Mouse (Mus musculus): ENCODE data around the gene Tor1b. TPM values are rescaled to one million over a fixed set of nuclear protein-coding genes. Genes with fewer than 3 reads are reported as not detected.

Gene Tor1b
- polyA plus RNA-seq, 1 experiment from 2014 or later = 23.3 TPM

GRCm38 (mm10) chr2:30959856-30960255 is 7.1 kb downstream of the Tor1b start:
- Histone ChIP-seq H3K4me1 (ENCODE audit: control insufficient read depth, insufficient read depth, low read length) (no peaks in the 10 kb centered on the region; the same call in 1 of the 2 replicates), H3K4me3 (ENCODE audit: low read depth, low read length) (no peak overlapping the region), H3K27me3 (ENCODE audit: control insufficient read depth, insufficient read depth, low read length) (no peaks in the 10 kb centered on the region), H3K9me3 (replicated peaks; ENCODE audit: control insufficient read depth, low read length) (no peaks in the 10 kb centered on the region), H3K27ac (ENCODE audit: low read depth, low read length) (no peak overlapping the region), H3K9ac (ENCODE audit: low read depth, low read length) (no peak overlapping the region), H3K36me3 (ENCODE audit: control insufficient read depth, insufficient read depth, low read length) (peaks cover 46% of the 10 kb centered on the region), H3K4me2 (no peak overlapping the region)
- WGBS (ENCODE audit: insufficient replicate concordance) = 53% methylated on average over 5 of the region's 5 CpGs
- ATAC-seq (replicated peaks; ENCODE audit: insufficient number of reproducible peaks, low FRiP score, low TSS enrichment) = no peak

- peaks cover 36% of the 10 kb centered on the region for H3K36me3 ChIP-seq (ENCODE audit: control insufficient read depth, insufficient read depth, low read length)
Observed at GRCm38 (mm10) chr2:30962570-30963254, 10.0 kb downstream of the Tor1b start.

GRCm38 (mm10) chr2:30965627-30966026 is 12.9 kb downstream of the Tor1b start:
- no peaks in the 10 kb centered on the region for H3K9me3 ChIP-seq (replicated peaks; ENCODE audit: control insufficient read depth, low read length)
- H3K9ac ChIP-seq (ENCODE audit: low read depth, low read length) = no peak overlapping the region
- no peak overlapping the region for H3K4me2 ChIP-seq
- 88% methylated on average over 8 of the region's 8 CpGs for WGBS (ENCODE audit: insufficient replicate concordance)
- H3K27me3 ChIP-seq (ENCODE audit: control insufficient read depth, insufficient read depth, low read length) = no peaks in the 10 kb centered on the region
- H3K4me3 ChIP-seq (ENCODE audit: low read depth, low read length) = no peak overlapping the region
- H3K36me3 ChIP-seq (ENCODE audit: control insufficient read depth, insufficient read depth, low read length) = peaks cover 14% of the 10 kb centered on the region; the same call in 1 of the 2 replicates
- H3K4me1 ChIP-seq (ENCODE audit: control insufficient read depth, insufficient read depth, low read length) = peaks cover 10% of the 10 kb centered on the region
- no peak for ATAC-seq (replicated peaks; ENCODE audit: insufficient number of reproducible peaks, low FRiP score, low TSS enrichment)
- H3K27ac ChIP-seq (ENCODE audit: low read depth, low read length) = no peak overlapping the region

More at GRCm38 (mm10) chr2:30962570-30963254, 10.0 kb downstream of the Tor1b start:
- H3K9ac ChIP-seq (ENCODE audit: low read depth, low read length) = no peak overlapping the region
- no peak overlapping the region for H3K27ac ChIP-seq (ENCODE audit: low read depth, low read length)
- no peak for ATAC-seq (replicated peaks; ENCODE audit: insufficient number of reproducible peaks, low FRiP score, low TSS enrichment)
- no peaks in the 10 kb centered on the region for H3K27me3 ChIP-seq (ENCODE audit: control insufficient read depth, insufficient read depth, low read length)
- H3K4me1 ChIP-seq (ENCODE audit: control insufficient read depth, insufficient read depth, low read length) = peaks cover 10% of the 10 kb centered on the region
- 62% methylated on average over 11 of the region's 11 CpGs for WGBS (ENCODE audit: insufficient replicate concordance)
- no peak overlapping the region for H3K4me3 ChIP-seq (ENCODE audit: low read depth, low read length)
- H3K4me2 ChIP-seq = no peak overlapping the region
- H3K9me3 ChIP-seq (replicated peaks; ENCODE audit: control insufficient read depth, low read length) = no peaks in the 10 kb centered on the region

GRCm38 (mm10) chr2:30966826-30967225 is 14.1 kb downstream of the Tor1b start:
- H3K9me3 ChIP-seq (replicated peaks; ENCODE audit: control insufficient read depth, low read length) = no peaks in the 10 kb centered on the region
- no peak for ATAC-seq (replicated peaks; ENCODE audit: insufficient number of reproducible peaks, low FRiP score, low TSS enrichment)
- H3K4me1 ChIP-seq (ENCODE audit: control insufficient read depth, insufficient read depth, low read length) = peaks cover 10% of the 10 kb centered on the region
- H3K9ac ChIP-seq (ENCODE audit: low read depth, low read length) = peak overlapping the region; percentile 90
- H3K27ac ChIP-seq (ENCODE audit: low read depth, low read length) = no peak overlapping the region
- 22% methylated on average over 16 of the region's 16 CpGs for WGBS (ENCODE audit: insufficient replicate concordance)
- H3K4me2 ChIP-seq = peak overlapping the region; percentile 68
- H3K27me3 ChIP-seq (ENCODE audit: control insufficient read depth, insufficient read depth, low read length) = no peaks in the 10 kb centered on the region
- peaks cover 9% of the 10 kb centered on the region; the same call in 1 of the 2 replicates for H3K36me3 ChIP-seq (ENCODE audit: control insufficient read depth, insufficient read depth, low read length)
- H3K4me3 ChIP-seq (ENCODE audit: low read depth, low read length) = peak overlapping the region; percentile 98

GRCm38 (mm10) chr2:30967352-30968327 is 14.9 kb downstream of the Tor1b start, which contains the start of gene Tor1a:
Gene Tor1a (minus strand): TSS chr2:30967933.
- H3K9ac ChIP-seq (ENCODE audit: low read depth, low read length) = peak within 1 kb of the TSS; percentile 90
- peaks cover 10% of the 10 kb centered on the region for H3K4me1 ChIP-seq (ENCODE audit: control insufficient read depth, insufficient read depth, low read length)
- peaks cover 7% of the 10 kb centered on the region; the same call in 1 of the 2 replicates for H3K36me3 ChIP-seq (ENCODE audit: control insufficient read depth, insufficient read depth, low read length)
- H3K9me3 ChIP-seq (replicated peaks; ENCODE audit: control insufficient read depth, low read length) = no peaks in the 10 kb centered on the region
- WGBS (ENCODE audit: insufficient replicate concordance) = 2% methylated on average over 59 of the region's 59 CpGs
- H3K4me3 ChIP-seq (ENCODE audit: low read depth, low read length) = peak within 1 kb of the TSS; percentile 98
- peak; percentile 86 for ATAC-seq (replicated peaks; ENCODE audit: insufficient number of reproducible peaks, low FRiP score, low TSS enrichment)
- peak within 1 kb of the TSS; percentile 59; the same call in 1 of the 2 replicates for H3K27ac ChIP-seq (ENCODE audit: low read depth, low read length)
- H3K4me2 ChIP-seq = peak within 1 kb of the TSS; percentile 68
- H3K27me3 ChIP-seq (ENCODE audit: control insufficient read depth, insufficient read depth, low read length) = no peaks in the 10 kb centered on the region

GRCm38 (mm10) chr2:30981790-30982513 is 29.2 kb downstream of the Tor1b start, which contains the start of the genes BC005624 and Usp20:
Gene BC005624 (minus strand): TSS chr2:30982201.
Gene Usp20 (plus strand): TSS chr2:30982279.
- Histone ChIP-seq H3K36me3 (ENCODE audit: control insufficient read depth, insufficient read depth, low read length) (peaks cover 18% of the 10 kb centered on the region; the same call in 1 of the 2 replicates), H3K4me3 (ENCODE audit: low read depth, low read length) (peak within 1 kb of the TSS; percentile 85), H3K4me2 (peak within 1 kb of the TSS; percentile 91), H3K4me1 (ENCODE audit: control insufficient read depth, insufficient read depth, low read length) (peaks cover 19% of the 10 kb centered on the region), H3K9ac (ENCODE audit: low read depth, low read length) (peak within 1 kb of the TSS; percentile 74), H3K27me3 (ENCODE audit: control insufficient read depth, insufficient read depth, low read length) (no peaks in the 10 kb centered on the region), H3K27ac (ENCODE audit: low read depth, low read length) (peak within 1 kb of the TSS; percentile 17), H3K9me3 (replicated peaks; ENCODE audit: control insufficient read depth, low read length) (no peaks in the 10 kb centered on the region)
- peak; percentile 96 for ATAC-seq (replicated peaks; ENCODE audit: insufficient number of reproducible peaks, low FRiP score, low TSS enrichment)
- WGBS (ENCODE audit: insufficient replicate concordance) = under 1% methylated on average over 66 of the region's 66 CpGs

GRCm38 (mm10) chr2:30983024-30983423 is 30.3 kb downstream of the Tor1b start:
- no peaks in the 10 kb centered on the region for H3K27me3 ChIP-seq (ENCODE audit: control insufficient read depth, insufficient read depth, low read length)
- peak overlapping the region; percentile 74; the same call in 1 of the 2 replicates for H3K9ac ChIP-seq (ENCODE audit: low read depth, low read length)
- no peak overlapping the region for H3K27ac ChIP-seq (ENCODE audit: low read depth, low read length)
- H3K36me3 ChIP-seq (ENCODE audit: control insufficient read depth, insufficient read depth, low read length) = peaks cover 11% of the 10 kb centered on the region; the same call in 1 of the 2 replicates
- no peak for ATAC-seq (replicated peaks; ENCODE audit: insufficient number of reproducible peaks, low FRiP score, low TSS enrichment)
- 54% methylated on average over 7 of the region's 7 CpGs for WGBS (ENCODE audit: insufficient replicate concordance)
- peak overlapping the region; percentile 91 for H3K4me2 ChIP-seq
- peak overlapping the region; percentile 85 for H3K4me3 ChIP-seq (ENCODE audit: low read depth, low read length)
- H3K4me1 ChIP-seq (ENCODE audit: control insufficient read depth, insufficient read depth, low read length) = peaks cover 19% of the 10 kb centered on the region
- no peaks in the 10 kb centered on the region for H3K9me3 ChIP-seq (replicated peaks; ENCODE audit: control insufficient read depth, low read length)

Measured in heart, embryonic 11.5 days (tissue).